Mouse (Mus musculus): ENCODE data around the gene Trim40.
A peak's percentile ranks its signal among the peaks of the same experiment; 100 is the strongest.

Trim40 gene

GRCm38 (mm10) chr17:36890073-36890903, at the start of gene Trim40:
Gene Trim40 (minus strand): TSS chr17:36890123.
- no peak for DNase-seq (ENCODE audit: low read depth)

GRCm38 (mm10) chr17:36938056-36938455, 48.1 kb upstream of the Trim40 start:
- DNase-seq (ENCODE audit: low read depth): no peak

- DNase-seq (ENCODE audit: low read depth): no peak
Measured at GRCm38 (mm10) chr17:36931806-36932205, 41.9 kb upstream of the Trim40 start.

- no peak for DNase-seq (ENCODE audit: low read depth)
Measured at GRCm38 (mm10) chr17:36931130-36931529, 41.2 kb upstream of the Trim40 start.

- DNase-seq (ENCODE audit: low read depth): no peak
Measured at GRCm38 (mm10) chr17:36930233-36930632, 40.3 kb upstream of the Trim40 start.

GRCm38 (mm10) chr17:36929236-36929932, 39.5 kb upstream of the Trim40 start:
- DNase-seq (ENCODE audit: low read depth): no peak

GRCm38 (mm10) chr17:36927496-36928120, 37.7 kb upstream of the Trim40 start:
- no peak for DNase-seq (ENCODE audit: low read depth)

- DNase-seq (ENCODE audit: low read depth): no peak
Measured at GRCm38 (mm10) chr17:36923491-36923890, 33.6 kb upstream of the Trim40 start.

GRCm38 (mm10) chr17:36922715-36923114, 32.8 kb upstream of the Trim40 start:
- no peak for DNase-seq (ENCODE audit: low read depth)

- DNase-seq (ENCODE audit: low read depth): no peak
Measured at GRCm38 (mm10) chr17:36920239-36920638, 30.3 kb upstream of the Trim40 start.

- DNase-seq (ENCODE audit: low read depth): peak; percentile 61
Measured at GRCm38 (mm10) chr17:36915076-36915475, 25.2 kb upstream of the Trim40 start.

GRCm38 (mm10) chr17:36914108-36914507, 24.2 kb upstream of the Trim40 start:
- peak; percentile 75 for DNase-seq (ENCODE audit: low read depth)

- DNase-seq (ENCODE audit: low read depth): no peak
Measured at GRCm38 (mm10) chr17:36912031-36912430, 22.1 kb upstream of the Trim40 start.

GRCm38 (mm10) chr17:36909802-36910201, 19.9 kb upstream of the Trim40 start:
- DNase-seq (ENCODE audit: low read depth): no peak

- DNase-seq (ENCODE audit: low read depth): no peak
Measured at GRCm38 (mm10) chr17:36908235-36908634, 18.3 kb upstream of the Trim40 start.

- DNase-seq (ENCODE audit: low read depth): no peak
Measured at GRCm38 (mm10) chr17:36903651-36904050, 13.7 kb upstream of the Trim40 start.

- DNase-seq (ENCODE audit: low read depth): peak; percentile 52
Measured at GRCm38 (mm10) chr17:36900691-36901090, 10.8 kb upstream of the Trim40 start.

GRCm38 (mm10) chr17:36900001-36900400, 10.1 kb upstream of the Trim40 start:
- no peak for DNase-seq (ENCODE audit: low read depth)

- DNase-seq (ENCODE audit: low read depth): no peak
Measured at GRCm38 (mm10) chr17:36899376-36899775, 9.5 kb upstream of the Trim40 start.

- no peak for DNase-seq (ENCODE audit: low read depth)
Measured at GRCm38 (mm10) chr17:36897552-36898205, 7.8 kb upstream of the Trim40 start, which contains the start of gene Trim31. Gene Trim31 (plus strand): TSS chr17:36898118.

GRCm38 (mm10) chr17:36897065-36897464, 7.1 kb upstream of the Trim40 start:
- DNase-seq (ENCODE audit: low read depth): no peak

- DNase-seq (ENCODE audit: low read depth): peak; percentile 48
Measured at GRCm38 (mm10) chr17:36896583-36896982, 6.7 kb upstream of the Trim40 start.

All from 416B (cell line).